Mouse (Mus musculus) bone marrow macrophage, adult 2 months (primary cell): Measurements from ENCODE around the gene Cldnd2.

ENCODE experiments used
- CTCF ChIP-seq: IDR thresholded peaks from 2 replicates; pipeline ENCODE4 v1.5.1; 2012; ENCODE audit warnings: low read depth, mild to moderate bottlenecking, low read length, moderate library complexity
- POLR2A ChIP-seq: IDR thresholded peaks from 2 replicates; pipeline ENCODE4 v1.6.1; 2012; ENCODE audit warnings: mild to moderate bottlenecking, low read depth, low read length, borderline replicate concordance

GRCm38 (mm10) chr7:43434676-43435075 is 5.9 kb upstream of the Cldnd2 start:
- no peak for TF ChIP-seq POLR2A
- no peak for TF ChIP-seq CTCF
